Comparison of ENCODE assay signal across 8 mouse cellular contexts in the genomic region with DNA sequence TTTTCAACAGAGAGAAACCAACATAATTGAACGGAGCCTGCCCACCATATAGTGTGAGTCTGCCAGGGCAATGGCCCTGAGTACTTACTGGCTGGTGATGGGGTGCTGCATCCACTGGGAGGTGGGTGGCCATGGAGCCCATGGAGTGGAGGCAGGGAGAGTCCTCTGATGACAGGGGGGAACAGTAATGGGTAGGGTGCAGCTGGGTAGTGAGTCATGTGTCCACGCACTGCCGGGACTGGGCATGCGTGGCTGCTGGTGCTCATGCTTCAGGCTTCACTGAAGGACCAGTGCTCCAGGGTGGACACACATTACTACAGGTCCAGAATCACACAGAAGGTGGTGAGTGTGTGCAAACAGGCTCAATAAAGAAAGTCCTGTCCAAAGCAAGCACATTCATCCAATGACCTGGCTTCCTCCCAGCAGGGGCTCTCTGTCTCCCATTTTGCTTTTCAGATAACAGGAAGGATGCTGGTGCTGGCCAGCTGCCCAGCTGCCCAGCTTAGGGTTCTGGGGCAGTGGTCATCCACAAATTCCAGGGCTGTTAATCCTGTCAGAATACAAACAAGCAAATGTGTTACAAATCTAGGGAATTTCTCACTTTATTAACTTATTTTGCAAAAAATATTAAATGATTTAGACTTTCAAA. TPM values are rescaled to one million over a fixed set of nuclear protein-coding genes. Genes with fewer than 3 reads are reported as not detected.
DNase-seq lines count a peak whose midpoint lies in the region; ATAC-seq lines count a peak whose summit lies in the region.

A gene (minus strand): TSS at position 555 of the 649 bp plus-strand sequence.

- H3K9me3 ChIP-seq in midbrain, embryonic 10.5 days (replicated peaks): no peaks in the 10 kb centered on the region
- no peaks in the 10 kb centered on the region for H3K9me3 ChIP-seq in midbrain, embryonic 16.5 days (replicated peaks; ENCODE audit: control insufficient read depth, low read length, poor library complexity, severe bottlenecking)
- H3K9me3 ChIP-seq in heart, embryonic 16.5 days (replicated peaks; ENCODE audit: control insufficient read depth, low read length): no peaks in the 10 kb centered on the region
- no peaks in the 10 kb centered on the region for H3K9me3 ChIP-seq in neural tube, embryonic 12.5 days

- H3K4me1 ChIP-seq in midbrain, embryonic 10.5 days: 0 out of 2 replicates have a peak, but pooled peaks cover 5% of the 10 kb centered on the region
- peaks cover 20% of the 10 kb centered on the region for H3K4me1 ChIP-seq in midbrain, embryonic 16.5 days (ENCODE audit: control insufficient read depth, insufficient read depth, low read length)
- peaks cover 5% of the 10 kb centered on the region; the same call in 1 of the 2 replicates for H3K4me1 ChIP-seq in heart, embryonic 16.5 days (ENCODE audit: control insufficient read depth, insufficient read depth, low read length)
- H3K4me1 ChIP-seq in neural tube, embryonic 12.5 days: peaks cover 7% of the 10 kb centered on the region; the same call in 1 of the 2 replicates

- H3K27me3 ChIP-seq in midbrain, embryonic 10.5 days (ENCODE audit: low read depth, poor library complexity, severe bottlenecking): no peaks in the 10 kb centered on the region
- H3K27me3 ChIP-seq in midbrain, embryonic 16.5 days (ENCODE audit: control insufficient read depth, insufficient read depth, low read depth, low read length): no peaks in the 10 kb centered on the region
- H3K27me3 ChIP-seq in heart, embryonic 16.5 days (ENCODE audit: control insufficient read depth, insufficient read depth, low read length): no peaks in the 10 kb centered on the region
- no peaks in the 10 kb centered on the region for H3K27me3 ChIP-seq in neural tube, embryonic 12.5 days (replicated peaks)

- WGBS in midbrain, embryonic 10.5 days: 89% methylated on average over 4 of the region's 4 CpGs
- WGBS in midbrain, embryonic 16.5 days: 94% methylated on average over 4 of the region's 4 CpGs
- WGBS in heart, embryonic 16.5 days: 89% methylated on average over 4 of the region's 4 CpGs
- 94% methylated on average over 4 of the region's 4 CpGs for WGBS in neural tube, embryonic 12.5 days

- no peak within 1 kb of the TSS for H3K9ac ChIP-seq in midbrain, embryonic 16.5 days (ENCODE audit: low read depth, low read length)
- H3K9ac ChIP-seq in heart, embryonic 16.5 days (ENCODE audit: low read length): no peak within 1 kb of the TSS
- no peak within 1 kb of the TSS for H3K9ac ChIP-seq in neural tube, embryonic 12.5 days

- H3K4me2 ChIP-seq in midbrain, embryonic 16.5 days (ENCODE audit: low read length): no peak within 1 kb of the TSS
- H3K4me2 ChIP-seq in heart, embryonic 16.5 days (ENCODE audit: low read depth, low read length): no peak within 1 kb of the TSS
- H3K4me2 ChIP-seq in neural tube, embryonic 12.5 days (replicated peaks): no peak within 1 kb of the TSS

- peak; percentile 4 for DNase-seq in adrenal gland, adult 2 months
- no peak for DNase-seq in adrenal gland, adult (ENCODE audit: inconsistent age in 2 of 2, low spot score in 1 of 2)
- no peak for DNase-seq in midbrain, embryonic 10.5 days (ENCODE audit: low spot score)
- no peak for DNase-seq in thymus, postnatal 14 days
- DNase-seq in natural killer cell, adult 2 months (ENCODE audit: low spot score in 2 of 2): no peak

- H3K27ac ChIP-seq in midbrain, embryonic 10.5 days (replicated peaks): no peak within 1 kb of the TSS
- no peak within 1 kb of the TSS for H3K27ac ChIP-seq in midbrain, embryonic 16.5 days (ENCODE audit: low read length)
- no peak within 1 kb of the TSS for H3K27ac ChIP-seq in heart, embryonic 16.5 days (ENCODE audit: low read length)
- H3K27ac ChIP-seq in neural tube, embryonic 12.5 days: no peak within 1 kb of the TSS

- no peak for ATAC-seq in midbrain, embryonic 16.5 days
- ATAC-seq in heart, embryonic 16.5 days (replicated peaks; ENCODE audit: extremely low read depth, insufficient read depth, low FRiP score): no peak
- no peak for ATAC-seq in neural tube, embryonic 12.5 days (ENCODE audit: low FRiP score, low read depth)

- H3K36me3 ChIP-seq in midbrain, embryonic 10.5 days: no peaks in the 10 kb centered on the region
- H3K36me3 ChIP-seq in midbrain, embryonic 16.5 days (ENCODE audit: control insufficient read depth, insufficient read depth, low read length): no peaks in the 10 kb centered on the region
- H3K36me3 ChIP-seq in heart, embryonic 16.5 days (ENCODE audit: control insufficient read depth, insufficient read depth): no peaks in the 10 kb centered on the region
- no peaks in the 10 kb centered on the region for H3K36me3 ChIP-seq in neural tube, embryonic 12.5 days

- no peak within 1 kb of the TSS for H3K4me3 ChIP-seq in midbrain, embryonic 10.5 days
- H3K4me3 ChIP-seq in midbrain, embryonic 16.5 days (ENCODE audit: low read depth, low read length): no peak within 1 kb of the TSS
- no peak within 1 kb of the TSS for H3K4me3 ChIP-seq in heart, embryonic 16.5 days (ENCODE audit: low read length)
- no peak within 1 kb of the TSS for H3K4me3 ChIP-seq in neural tube, embryonic 12.5 days

RNA-seq across cellular contexts. Expression of the gene that starts here (rescaled TPM):
- total RNA-seq in adrenal gland, adult 2 months (2021): 10 to 100 TPM; 14.2 to 17.8 TPM
- 9.0 and 10.7 TPM in 2 replicates for polyA plus RNA-seq in adrenal gland, adult 2 months (2012; rRNA removed)
- 10.6 and 10.7 TPM in 2 replicates for polyA plus RNA-seq in midbrain, embryonic 10.5 days (2016; fragmentation: Nextera tagmentation; extraction: Ambion mirVana)
- polyA plus RNA-seq in midbrain, embryonic 16.5 days (2015; fragmentation: Nextera tagmentation; extraction: Ambion mirVana): 8.0 and 8.1 TPM in 2 replicates
- polyA plus RNA-seq in heart, embryonic 16.5 days (2015; fragmentation: Nextera tagmentation; extraction: Ambion mirVana): 9.3 and 11.8 TPM in 2 replicates
- 47.5 and 52.1 TPM in 2 replicates for polyA plus RNA-seq in neural tube, embryonic 12.5 days (2016; fragmentation: Nextera tagmentation; extraction: Ambion mirVana)
